Mouse (Mus musculus): ENCODE measurements around the gene Zfp867.

The Zfp867 gene

DNA sequence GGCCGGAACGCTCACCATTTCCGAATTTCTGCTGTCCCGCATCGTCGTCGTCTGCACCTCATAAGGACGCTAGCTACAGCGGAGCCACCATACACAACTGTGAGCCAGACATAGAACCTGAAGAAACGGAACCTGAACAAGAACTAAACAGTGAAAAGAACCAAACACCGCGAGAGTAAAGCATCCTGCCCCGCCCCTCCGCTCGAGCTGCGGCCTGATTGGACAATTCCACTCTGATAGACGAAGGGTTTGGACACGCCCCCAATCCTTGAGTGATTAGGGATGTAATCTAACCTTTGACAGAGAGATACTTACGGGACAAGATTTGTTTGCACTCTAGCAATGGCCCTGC, at the start of gene Zfp867:
Gene Zfp867, minus strand, starts transcription at position 149 of the 352 bp plus-strand sequence.
- DNase-seq (ENCODE audit: extremely low spot score, low read depth, low spot score): peak; percentile 67

DNA sequence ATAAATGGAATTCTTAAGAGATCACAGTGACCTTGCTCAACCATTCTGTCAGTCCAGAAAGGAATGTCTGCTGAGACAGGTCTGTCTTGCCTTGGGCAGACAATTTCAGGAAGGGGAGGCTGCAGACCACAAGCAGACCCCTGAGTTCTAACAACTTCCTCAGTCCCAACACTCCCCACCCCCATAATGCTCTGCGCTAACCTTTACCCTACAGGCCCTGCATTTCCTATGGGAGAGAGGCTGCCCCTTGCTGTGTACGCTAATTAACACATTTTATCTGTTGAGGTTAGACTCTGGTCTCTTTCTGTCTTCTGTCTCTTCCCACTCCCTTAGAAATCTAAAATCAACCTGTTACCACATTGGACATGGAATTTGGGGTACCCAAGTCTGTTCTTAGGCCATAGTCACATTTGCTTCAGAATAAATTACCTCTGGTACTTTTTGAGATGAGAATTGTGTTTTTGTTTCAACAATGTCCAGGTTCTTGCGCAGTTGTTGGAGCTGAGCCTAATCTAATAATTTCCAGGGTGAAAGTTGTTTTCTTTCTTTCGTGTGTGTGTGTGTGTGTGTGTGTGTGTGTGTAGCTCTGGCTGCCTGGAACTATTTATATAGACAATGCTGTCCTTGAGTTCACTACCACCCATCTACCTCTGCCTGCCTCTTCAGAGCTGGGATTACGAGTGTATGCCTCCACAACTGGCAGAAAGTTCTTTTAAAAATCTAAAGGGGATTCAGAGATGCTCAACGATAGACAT, 47.6 kb upstream of the Zfp867 start:
- no peak for DNase-seq (ENCODE audit: extremely low spot score, low read depth, low spot score)

DNA sequence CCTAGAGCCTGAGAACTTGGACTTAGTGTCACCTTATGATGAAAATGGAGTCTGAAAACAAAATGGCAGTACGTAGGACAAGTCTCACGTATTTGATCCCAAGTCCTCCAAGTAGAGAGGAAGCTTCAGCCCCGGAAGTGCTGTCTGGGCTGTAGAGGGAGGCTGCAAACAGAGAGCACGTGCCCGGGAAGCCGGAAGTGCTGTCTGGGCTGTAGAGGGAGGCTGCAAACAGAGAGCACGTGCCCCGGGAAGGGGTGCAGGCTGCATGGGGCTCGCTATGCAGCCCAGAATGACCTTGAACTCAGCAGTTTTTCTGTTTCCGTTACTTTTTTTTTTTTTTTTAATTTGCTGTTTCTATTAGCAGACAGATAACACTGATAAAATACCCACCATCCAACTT, 46.0 kb upstream of the Zfp867 start:
- no peak for DNase-seq (ENCODE audit: extremely low spot score, low read depth, low spot score)

DNA sequence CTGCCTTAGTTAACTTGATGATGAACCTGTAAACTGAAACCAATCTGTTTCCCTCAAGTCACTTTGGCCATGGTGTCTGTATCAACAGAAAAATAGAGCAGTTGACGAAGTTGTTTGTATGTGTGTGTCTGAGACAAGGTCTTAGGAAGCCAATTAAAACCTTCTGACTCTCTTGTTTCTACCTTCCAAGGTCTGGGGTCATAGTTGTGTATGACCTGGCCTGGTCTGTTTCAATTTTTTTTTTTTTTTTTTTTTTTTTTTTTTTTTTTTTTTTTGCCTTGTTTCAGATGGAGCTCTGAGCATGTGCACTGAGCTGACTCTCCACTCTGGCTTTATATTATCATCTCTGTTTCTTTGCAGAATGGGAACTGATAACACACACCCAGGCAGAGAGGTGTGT, 45.2 kb upstream of the Zfp867 start:
- no peak for DNase-seq (ENCODE audit: extremely low spot score, low read depth, low spot score)

GRCm38 (mm10) chr11:59514789-59515188, 42.5 kb upstream of the Zfp867 start:
- DNase-seq (ENCODE audit: extremely low spot score, low read depth, low spot score): no peak

DNA sequence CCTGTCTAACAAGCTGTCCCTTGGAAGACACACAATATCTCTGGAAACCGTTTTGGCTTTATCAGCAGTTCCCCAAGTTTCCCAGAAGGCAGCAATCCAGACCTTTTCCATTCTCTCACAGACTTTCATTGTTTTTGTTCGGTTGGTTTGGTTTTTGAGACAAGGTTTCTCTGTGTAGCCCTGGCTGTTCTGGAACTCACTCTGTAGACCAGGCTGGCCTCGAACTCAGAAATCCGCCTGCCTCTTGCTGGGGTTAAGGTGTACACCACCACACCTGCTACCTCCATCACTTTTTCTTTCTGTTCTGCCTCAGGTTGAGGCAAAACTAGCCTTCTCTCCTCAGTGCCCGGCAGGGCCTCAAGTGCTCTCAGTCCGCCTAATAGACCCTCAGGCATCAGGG, 42.1 kb upstream of the Zfp867 start:
- DNase-seq (ENCODE audit: extremely low spot score, low read depth, low spot score): no peak

DNA sequence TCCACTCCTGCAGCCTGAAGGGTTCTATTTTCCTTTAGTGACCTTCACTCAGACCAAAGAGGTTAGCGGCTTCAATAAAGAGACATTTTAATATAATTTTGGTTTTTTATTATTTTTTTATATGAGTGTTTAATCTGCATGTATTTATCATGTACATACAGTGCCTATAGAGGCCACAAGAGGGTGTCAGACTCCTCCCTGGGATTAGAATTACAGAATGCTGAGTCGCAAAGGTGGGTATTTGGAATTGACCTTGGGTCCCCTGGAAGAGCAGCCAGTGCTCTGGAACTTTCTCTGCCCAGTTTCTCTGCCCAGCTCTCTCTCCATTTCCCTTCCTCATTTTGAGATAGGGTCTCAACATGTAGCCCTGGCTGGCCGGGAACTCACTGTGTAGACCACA, 41.3 kb upstream of the Zfp867 start:
- DNase-seq (ENCODE audit: extremely low spot score, low read depth, low spot score): no peak

GRCm38 (mm10) chr11:59512733-59513132, 40.5 kb upstream of the Zfp867 start:
- no peak for DNase-seq (ENCODE audit: extremely low spot score, low read depth, low spot score)

GRCm38 (mm10) chr11:59511558-59511957, 39.3 kb upstream of the Zfp867 start:
- no peak for DNase-seq (ENCODE audit: extremely low spot score, low read depth, low spot score)

GRCm38 (mm10) chr11:59506713-59507074, 34.4 kb upstream of the Zfp867 start:
- no peak for DNase-seq (ENCODE audit: extremely low spot score, low read depth, low spot score)

GRCm38 (mm10) chr11:59505839-59506712, 33.8 kb upstream of the Zfp867 start:
- peak; percentile 61 for DNase-seq (ENCODE audit: extremely low spot score, low read depth, low spot score)

- no peak for DNase-seq (ENCODE audit: extremely low spot score, low read depth, low spot score)
These were observed 33.1 kb upstream of the Zfp867 start for GRCm38 (mm10) chr11:59505351-59505838.

DNA sequence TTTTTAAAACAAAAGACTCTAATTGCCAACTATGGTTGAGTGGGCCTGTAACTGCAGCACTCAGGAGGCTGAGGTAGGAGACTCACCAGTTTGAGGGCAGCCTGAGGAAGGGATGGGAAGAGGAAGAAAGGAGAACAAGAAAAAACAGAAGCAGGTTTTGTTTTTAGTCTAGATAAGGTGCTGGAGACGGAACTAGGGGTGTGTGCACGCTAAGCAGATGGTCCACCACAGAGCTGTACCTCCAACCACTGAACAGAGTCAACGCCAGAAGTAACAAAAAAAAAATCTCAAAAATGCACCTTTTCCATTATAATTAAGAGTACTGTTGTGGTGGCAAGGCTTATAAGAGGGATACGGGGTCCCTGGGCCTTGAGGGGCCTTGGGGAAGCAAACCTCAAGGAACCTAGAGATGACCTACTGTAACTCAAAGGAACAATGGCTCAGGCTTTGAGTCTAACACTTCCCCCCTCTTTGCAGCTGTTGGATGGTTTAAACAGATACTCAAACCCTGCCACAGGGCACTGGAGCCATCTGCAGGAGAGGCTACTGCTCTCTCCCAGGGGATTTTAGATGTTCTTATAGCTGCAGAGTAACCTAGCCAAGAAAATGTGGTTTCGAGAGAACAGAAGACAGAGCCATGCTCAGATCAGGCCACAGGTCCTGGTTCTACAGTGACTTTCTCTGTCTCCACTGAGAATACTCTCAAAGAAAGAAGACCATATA, 29.9 kb upstream of the Zfp867 start:
- DNase-seq (ENCODE audit: extremely low spot score, low read depth, low spot score): no peak

DNA sequence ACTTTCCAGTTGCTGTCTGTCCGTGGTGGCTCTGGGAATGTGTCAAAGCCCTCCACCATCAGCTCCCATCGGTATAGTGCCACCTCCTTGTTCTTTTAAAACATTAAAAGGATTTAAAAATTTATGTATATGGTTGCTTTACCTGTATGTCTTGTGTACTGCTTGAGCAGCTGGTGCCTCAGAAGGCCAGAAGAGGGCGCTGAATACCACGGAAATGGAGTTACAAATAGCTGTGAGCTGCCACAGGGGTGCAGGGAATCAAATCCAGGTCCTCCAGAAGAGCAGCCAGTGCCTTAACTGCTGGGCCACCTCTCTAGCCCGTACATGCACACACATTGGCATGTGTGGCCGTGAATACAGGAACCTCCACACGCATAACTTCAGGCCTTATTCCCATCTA, 25.5 kb upstream of the Zfp867 start:
- no peak for DNase-seq (ENCODE audit: extremely low spot score, low read depth, low spot score)

DNA sequence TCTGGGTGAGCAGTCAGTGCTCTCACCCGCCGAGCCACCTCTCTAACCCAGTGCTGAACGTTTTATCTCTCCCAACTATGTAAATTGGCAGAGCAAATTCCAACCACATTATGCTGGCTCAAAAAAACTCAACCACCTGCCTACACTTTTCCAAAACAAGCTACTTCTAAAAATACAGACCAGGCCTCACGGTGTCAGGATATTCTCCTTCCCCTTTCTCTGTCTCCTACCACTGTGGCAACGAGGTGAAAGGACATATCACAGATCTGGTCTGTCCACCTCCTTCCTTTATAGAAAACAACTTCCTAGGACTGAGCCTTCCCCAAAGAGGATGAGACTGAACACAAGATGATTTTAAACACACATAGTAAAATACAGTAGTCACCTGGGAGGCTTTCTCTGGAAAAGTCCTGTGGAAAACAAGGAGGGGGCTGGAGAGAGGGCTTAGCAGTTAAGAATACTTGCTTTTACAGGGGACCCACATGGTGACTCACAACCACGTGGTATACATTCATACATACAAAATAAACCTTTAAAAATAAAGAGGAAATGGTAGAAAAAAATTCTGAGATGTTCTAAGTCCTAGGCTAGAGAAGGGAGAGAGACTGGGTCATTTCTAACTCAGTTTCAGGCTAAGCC, 24.5 kb upstream of the Zfp867 start:
- no peak for DNase-seq (ENCODE audit: extremely low spot score, low read depth, low spot score)

DNA sequence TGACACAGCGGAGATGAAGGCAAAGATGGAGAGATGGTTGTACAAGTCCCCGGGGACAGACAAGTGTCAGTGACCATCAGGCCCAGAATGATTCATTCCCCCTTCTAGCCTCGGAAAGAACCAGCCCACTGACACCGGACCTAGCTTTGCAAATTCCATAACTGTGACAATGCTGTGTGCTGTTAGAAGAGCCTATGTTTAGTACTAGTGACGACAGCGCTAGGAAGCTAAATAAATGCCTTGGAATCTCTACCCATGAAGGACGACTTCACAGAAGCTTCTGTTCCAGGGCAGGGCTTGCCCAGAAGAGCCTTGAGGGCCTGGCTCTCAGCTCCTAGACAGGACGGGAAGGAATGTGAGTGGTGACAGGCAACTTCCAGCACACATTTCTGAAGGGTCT, 13.9 kb upstream of the Zfp867 start:
- no peak for DNase-seq (ENCODE audit: extremely low spot score, low read depth, low spot score)

GRCm38 (mm10) chr11:59485641-59486040, 13.4 kb upstream of the Zfp867 start:
- no peak for DNase-seq (ENCODE audit: extremely low spot score, low read depth, low spot score)

GRCm38 (mm10) chr11:59483212-59483611, 10.9 kb upstream of the Zfp867 start:
- DNase-seq (ENCODE audit: extremely low spot score, low read depth, low spot score): no peak

DNA sequence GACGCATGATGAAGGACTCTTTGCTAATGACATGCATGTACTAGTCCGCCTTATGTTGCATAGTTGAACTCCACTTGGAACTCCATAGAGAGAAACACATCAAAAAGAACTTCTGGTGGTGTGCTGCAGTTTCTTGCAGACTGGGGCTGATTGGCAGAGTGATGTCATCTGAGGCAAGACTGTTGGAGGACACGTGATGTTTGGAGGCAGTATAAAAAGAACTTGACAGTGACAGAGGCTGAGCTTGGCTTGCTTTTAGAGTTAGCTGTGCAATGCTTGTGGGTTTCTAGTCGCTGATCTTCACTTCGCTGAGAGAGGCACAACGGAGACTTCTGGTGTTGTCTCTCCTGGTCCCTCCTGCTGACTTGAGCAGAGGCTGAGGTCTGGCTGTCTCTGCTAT, 5.0 kb upstream of the Zfp867 start:
- no peak for DNase-seq (ENCODE audit: extremely low spot score, low read depth, low spot score)

DNA sequence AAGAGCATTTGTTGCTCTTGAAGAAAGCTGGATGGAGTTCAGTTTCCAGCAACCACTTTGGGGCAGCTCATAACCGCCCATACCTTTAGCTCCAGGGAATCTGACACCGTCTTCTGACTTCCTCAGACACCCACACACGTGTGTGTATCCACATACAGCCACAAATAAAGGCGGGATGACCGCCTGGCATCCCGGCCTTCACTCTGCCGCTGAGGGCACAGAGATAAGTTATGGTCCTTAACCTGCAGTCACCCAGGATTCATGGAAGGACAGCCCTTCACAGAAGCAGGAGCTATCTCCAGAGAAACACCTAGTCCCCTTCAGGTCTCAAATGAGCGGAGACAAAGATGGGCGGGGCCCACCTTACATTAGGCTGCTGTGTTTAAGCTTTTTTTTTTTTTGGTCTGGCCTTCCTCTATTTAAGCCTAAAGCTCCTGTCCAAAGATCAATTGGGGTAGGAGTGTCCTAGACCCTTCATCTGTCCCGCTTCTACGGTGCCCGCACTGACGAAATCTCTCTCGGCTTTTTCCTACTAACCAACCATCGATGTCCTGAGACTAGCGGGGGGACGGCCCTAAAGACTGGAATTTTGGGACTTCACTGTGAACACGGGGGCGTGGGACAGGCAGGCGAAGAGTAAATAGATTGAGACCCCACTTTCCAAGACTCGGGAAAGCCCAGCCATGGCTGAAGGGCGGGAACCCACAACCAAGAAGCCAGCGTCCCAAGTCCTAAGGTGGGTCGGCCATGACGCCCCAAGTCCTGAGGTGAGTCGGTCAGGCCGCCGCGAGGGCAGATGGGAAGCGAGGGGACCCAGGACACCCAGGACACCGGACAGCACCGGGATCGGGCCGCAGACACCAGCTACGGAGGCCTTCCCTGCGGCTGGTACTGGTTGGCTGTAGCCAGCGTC, 605 bp downstream of the Zfp867 start:
- no peak for DNase-seq (ENCODE audit: extremely low spot score, low read depth, low spot score)
